Mouse (Mus musculus) right cerebral cortex, postnatal 36 days (tissue): ENCODE results near the gene Wdr74.

ENCODE experiments used
- DNase-seq, 2 experiments: peaks; one replicate each; pipeline ENCODE4 v3.0.0; 2022; ENCODE audit warnings: low spot score in 2 of 2, mixed read lengths in 1 of 2

Wdr74 gene

GRCm38 (mm10) chr19:8741243-8741869 is 5.7 kb downstream of the Wdr74 start, which contains the start of gene Stx5a:
Gene Stx5a (plus strand): TSS chr19:8741413.
- peak; percentile 94 to 97 for DNase-seq

DNA sequence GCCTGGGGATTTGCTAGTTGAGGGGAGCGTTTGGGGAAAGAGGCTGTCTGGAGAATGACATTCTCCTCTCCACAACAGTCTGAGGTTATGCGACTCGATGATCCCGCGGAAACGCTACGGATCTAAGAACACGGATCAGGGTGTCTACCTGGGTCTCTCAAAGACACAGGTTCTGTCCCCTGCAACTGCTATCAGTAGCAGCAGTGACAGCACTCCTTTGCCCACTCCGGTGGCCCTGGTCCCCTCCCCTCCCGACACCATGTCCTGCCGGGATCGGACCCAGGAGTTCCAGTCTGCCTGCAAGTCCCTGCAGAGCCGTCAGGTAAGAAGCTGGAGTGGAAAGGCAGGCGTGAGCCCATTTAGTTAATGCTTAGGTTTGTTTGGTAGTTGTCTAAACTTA is 6.5 kb downstream of the Wdr74 start:
- no peak for DNase-seq

GRCm38 (mm10) chr19:8745382-8745781 is 9.8 kb downstream of the Wdr74 start:
- no peak for DNase-seq

GRCm38 (mm10) chr19:8747368-8747767 is 11.7 kb downstream of the Wdr74 start:
- DNase-seq = no peak

GRCm38 (mm10) chr19:8755652-8756051 is 20.0 kb downstream of the Wdr74 start:
- no peak for DNase-seq

DNA sequence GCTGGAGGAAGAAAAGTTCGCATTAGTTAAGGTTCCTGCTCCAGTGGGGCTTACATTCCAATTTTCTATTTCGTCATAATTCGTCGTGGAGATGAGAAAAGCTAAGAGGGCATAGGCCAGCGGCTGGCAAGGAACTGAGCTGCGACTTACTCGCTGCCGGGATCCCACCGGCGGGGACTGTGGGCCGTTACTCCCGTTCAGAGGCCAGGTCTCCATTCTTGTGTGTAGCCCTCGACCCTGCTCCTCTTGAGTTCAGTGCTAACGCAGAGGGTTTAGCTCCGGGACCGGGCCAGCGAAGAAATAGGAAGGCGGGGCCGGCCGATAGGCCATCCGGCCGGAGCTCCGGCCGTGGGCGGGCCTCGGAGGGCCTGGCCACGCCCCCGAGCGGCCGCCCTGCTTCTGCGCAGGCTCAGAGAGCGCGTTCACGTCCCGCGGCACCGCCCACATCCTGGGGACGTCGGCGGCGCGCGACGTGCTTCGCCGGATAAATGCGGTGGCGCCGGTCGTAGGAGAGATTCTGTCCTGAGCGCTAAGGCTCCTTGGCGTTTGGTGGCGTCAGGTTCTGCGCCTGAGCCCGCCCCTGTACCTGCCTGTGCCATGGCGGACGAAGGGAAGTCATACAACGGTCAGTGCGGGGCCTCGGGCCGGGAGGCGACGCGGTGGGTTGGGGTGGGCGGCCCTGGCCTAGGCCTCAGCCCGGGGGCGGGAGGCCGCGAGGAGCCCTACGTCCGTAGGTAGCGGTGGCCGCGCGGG is 21.2 kb downstream of the Wdr74 start, which contains the start of gene Nxf1:
TSS of gene Nxf1 (plus strand) at position 439 of the 753 bp plus-strand sequence.
- DNase-seq = peak; percentile 90

DNA sequence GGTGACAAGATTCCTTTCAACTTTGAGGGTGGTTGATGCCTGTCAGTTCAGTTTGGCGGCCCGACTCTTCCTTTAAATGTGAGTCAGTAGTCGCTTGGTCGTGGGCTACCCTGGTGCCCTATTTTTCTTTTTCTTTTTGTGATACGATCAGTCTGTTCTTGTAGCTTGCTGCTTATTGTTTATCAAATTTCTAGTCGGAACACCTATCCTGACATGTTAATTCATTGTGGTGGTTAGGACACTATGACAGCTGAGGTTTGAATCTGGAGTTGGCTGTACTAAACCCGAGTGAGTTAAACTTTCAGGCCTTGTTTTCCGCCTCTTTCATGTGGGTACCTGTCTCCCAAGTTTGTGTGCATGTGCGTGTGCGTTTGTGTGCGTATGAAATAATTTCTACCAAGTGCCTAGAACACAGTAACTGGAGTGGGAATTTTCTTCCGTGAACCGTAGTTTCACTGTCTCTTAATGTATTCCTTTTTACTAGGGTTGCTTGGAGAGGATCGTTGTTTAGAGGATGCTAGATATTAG is 21.9 kb downstream of the Wdr74 start:
- no peak for DNase-seq

DNA sequence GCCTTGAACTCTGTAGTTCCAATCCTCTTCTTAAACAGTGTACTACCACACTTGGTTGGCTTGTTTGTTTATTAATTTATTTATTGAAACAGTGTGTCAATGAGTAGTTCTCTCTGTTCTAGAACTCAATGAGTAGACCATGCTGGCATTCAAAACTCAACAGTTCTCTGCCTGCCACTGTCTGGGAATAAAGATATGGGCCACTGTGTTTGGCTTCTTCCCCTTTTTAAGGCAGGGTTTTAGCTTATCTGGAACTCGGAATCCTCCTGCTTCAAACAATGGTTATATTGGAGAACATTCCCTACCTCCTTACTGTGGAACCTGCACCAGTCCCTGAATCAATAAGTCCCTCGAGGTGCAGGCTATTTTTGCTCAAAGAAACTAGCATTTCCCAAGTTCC is 23.3 kb downstream of the Wdr74 start:
- no peak for DNase-seq

- DNase-seq = no peak
Measured at GRCm38 (mm10) chr19:8760757-8761156, 25.1 kb downstream of the Wdr74 start.

- DNase-seq = no peak
Measured at GRCm38 (mm10) chr19:8763276-8763675, 27.6 kb downstream of the Wdr74 start.

GRCm38 (mm10) chr19:8765562-8765961 is 29.9 kb downstream of the Wdr74 start:
- DNase-seq = no peak

GRCm38 (mm10) chr19:8770567-8771270 is 35.1 kb downstream of the Wdr74 start, which contains the start of gene Tmem223:
Gene Tmem223 (plus strand): TSS chr19:8770996.
- DNase-seq = peak; percentile 72 to 75

GRCm38 (mm10) chr19:8772996-8773395 is 37.4 kb downstream of the Wdr74 start:
- no peak for DNase-seq

- no peak for DNase-seq
Measured at GRCm38 (mm10) chr19:8773409-8773808, 37.8 kb downstream of the Wdr74 start.

DNA sequence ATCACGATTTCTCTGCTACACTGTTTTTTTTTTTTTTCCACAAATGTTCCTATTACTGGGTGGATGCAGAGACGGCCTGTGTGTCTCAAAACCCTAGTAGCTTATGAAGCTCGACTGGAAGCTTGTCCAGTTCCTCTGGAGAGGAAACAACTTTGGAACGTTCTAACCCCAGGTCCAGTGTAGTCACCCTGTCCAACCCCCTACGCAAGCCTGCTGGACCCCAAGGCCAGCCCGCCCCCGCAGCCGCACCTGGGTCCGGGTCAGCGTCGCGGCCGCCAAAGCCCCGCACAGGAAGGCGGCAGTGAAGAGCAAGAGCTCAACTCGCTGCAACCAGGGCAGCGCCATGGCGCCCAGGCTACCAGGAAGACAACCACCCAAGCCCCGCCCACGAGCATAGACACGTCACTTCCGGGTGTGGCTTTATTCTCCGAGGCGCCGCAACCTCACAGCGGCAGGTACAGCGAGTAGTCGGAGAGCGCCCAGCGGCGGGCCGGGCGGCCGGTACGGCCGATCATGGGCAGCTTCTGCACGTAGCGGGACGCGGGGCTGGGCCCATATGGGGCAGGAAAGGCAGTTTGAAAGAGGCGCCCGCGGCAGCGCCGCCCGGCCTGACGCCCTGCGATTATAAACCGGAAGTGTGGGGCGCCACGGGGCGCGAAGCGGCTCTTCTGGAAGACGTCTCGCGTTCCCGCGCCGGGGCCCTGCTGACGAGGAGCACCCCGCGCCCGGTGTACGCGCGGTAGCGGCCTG is 38.6 kb downstream of the Wdr74 start, which contains the start of gene Tmem179b:
TSS of gene Tmem179b (minus strand) at position 382 of the 750 bp plus-strand sequence.
- DNase-seq = peak; percentile 94 to 95

DNA sequence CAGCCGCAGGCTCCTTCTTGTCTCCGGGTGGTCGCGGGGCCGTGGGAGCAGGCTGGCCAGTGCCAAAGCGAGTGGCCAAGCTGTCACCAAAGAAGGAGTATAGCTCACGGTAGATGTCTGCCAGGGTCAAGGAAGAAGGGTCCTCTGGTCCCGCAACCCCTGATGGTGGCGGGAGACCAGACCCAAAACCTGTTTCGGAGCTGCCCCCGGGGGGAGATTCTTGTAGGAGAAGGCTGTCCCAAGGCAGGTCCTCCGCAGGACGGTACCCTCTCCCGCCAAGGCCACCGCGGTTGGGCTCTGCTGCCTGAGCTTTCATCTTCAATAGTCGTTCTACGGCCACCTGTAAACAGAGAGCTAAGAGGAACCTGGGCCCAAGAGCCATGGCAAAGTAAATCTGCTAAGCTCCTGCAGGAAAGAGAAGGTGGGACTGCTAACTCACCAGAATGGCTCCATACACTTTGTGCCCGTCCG is 39.4 kb downstream of the Wdr74 start:
- no peak for DNase-seq

DNA sequence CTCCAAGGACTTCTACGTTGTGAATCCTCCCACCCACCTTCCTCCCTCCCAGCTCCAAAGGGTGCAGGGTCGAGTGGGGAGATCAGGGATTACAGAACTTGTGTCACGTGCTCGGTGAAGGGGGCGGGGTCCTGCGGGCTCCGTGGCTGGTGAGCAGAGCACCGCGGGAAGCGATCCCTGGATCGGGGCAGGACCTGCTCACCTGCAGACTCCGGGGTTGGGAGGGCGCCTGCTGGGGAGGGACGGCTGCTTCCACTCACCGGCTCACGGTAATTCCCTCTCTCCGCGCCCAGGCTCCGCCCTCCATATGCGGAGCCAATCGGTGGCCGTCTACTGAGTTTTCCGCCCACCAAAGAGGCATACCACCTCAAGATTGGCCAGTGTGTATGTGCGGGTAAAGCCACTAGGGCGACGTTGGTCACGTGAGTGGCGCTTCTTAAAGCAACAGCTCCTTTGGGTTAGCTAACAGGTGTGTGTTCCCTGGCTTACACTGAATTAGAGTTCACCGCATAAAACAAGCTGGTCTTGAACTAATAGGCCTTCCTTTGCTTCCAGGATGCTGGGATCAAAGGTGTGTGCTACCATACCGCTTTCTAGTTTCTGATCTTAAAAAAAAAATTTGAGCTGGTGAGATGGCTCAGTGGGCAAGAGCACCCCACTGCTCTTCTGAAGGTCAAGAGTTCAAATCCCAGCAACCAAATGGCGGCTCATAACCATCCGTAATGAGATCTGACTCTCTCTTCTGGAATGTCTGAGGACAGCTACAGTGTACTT is 50.6 kb downstream of the Wdr74 start, which contains the start of gene Taf6l:
TSS of gene Taf6l (minus strand) at position 410 of the 774 bp plus-strand sequence.
- DNase-seq = peak; percentile 94 to 96

DNA sequence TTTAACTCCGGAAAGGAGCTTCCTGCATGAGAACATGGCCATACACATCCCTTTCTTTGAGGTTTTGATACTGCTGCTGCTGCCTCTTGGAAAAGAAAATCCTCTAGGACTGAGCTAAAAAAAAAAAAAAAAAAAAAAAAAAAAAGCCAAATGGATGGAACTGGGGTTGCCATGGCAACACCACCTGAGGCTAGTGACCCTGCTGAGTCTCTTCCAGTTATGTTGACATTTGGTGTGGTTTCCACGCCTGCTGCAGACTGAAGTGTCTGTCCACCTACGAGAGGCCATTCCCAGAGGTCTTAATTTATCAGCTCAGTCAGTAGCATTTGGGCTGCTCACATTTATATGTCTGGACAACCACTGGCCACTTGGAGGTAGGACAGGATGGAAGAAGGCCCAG is 52.9 kb downstream of the Wdr74 start:
- no peak for DNase-seq

- DNase-seq = no peak
Measured at GRCm38 (mm10) chr19:8789171-8789570, 53.5 kb downstream of the Wdr74 start.

DNA sequence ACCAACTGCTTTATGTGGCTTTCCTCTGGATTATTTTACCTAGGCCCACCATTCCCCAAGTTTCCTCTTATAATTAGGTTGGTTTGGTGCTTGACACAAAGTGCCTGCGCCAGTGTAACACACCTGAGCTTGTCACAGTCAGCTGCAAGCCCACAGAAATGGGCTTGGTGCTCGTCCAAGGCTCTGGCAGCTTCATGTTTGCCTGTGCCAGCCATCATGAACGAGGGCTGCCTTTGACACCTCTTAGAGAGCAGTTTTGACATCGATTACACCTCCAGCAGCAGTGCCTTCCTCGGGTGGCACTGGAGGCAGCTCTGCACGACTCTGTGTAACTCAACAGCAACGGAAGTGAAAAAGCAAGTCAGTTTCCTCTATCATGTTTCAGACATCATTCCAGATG is 54.5 kb downstream of the Wdr74 start:
- no peak for DNase-seq
